Mouse (Mus musculus) common myeloid progenitor, adult 5-6 weeks (primary cell): ENCODE measurements around the gene Eri3. TPM values are rescaled to one million over a fixed set of nuclear protein-coding genes. Genes with fewer than 3 reads are reported as not detected.
A peak's percentile ranks its signal among the peaks of the same experiment; 100 is the strongest.

Source experiments
- ATAC-seq: replicated peaks from 2 replicates; pipeline ENCODE4 v1.8.0; 2016; ENCODE audit warnings: low read depth, mild to moderate bottlenecking, moderate TSS enrichment, inconsistent platforms; ENCODE audit not compliant: poor library complexity, severe bottlenecking
- total RNA-seq: library from RNA; stranded (forward); fragments of 200-1000, 187-1606 nt; gene quantifications from 2 replicates; pipeline ENCODE4 v1.2.3, GENCODE M21; 2017

Eri3 gene
- total RNA-seq, 1 experiment from 2014 or later: 37.4 TPM

GRCm38 (mm10) chr4:117654016-117654702 lies 104.0 kb downstream of the Eri3 start:
- ATAC-seq: no peak

GRCm38 (mm10) chr4:117654703-117655499 lies 104.7 kb downstream of the Eri3 start:
- no peak for ATAC-seq

- no peak for ATAC-seq
Observed at GRCm38 (mm10) chr4:117655500-117655863, 105.3 kb downstream of the Eri3 start.

GRCm38 (mm10) chr4:117656961-117657360 lies 106.8 kb downstream of the Eri3 start:
- no peak for ATAC-seq

- no peak for ATAC-seq
Observed at GRCm38 (mm10) chr4:117657646-117658045, 107.5 kb downstream of the Eri3 start.

GRCm38 (mm10) chr4:117658582-117659444 lies 108.6 kb downstream of the Eri3 start:
- ATAC-seq: peak; percentile 83

GRCm38 (mm10) chr4:117660001-117660400 lies 109.8 kb downstream of the Eri3 start:
- no peak for ATAC-seq

- ATAC-seq: no peak
Observed at GRCm38 (mm10) chr4:117664411-117665137, 114.4 kb downstream of the Eri3 start.

- no peak for ATAC-seq
Observed at GRCm38 (mm10) chr4:117665531-117665930, 115.4 kb downstream of the Eri3 start.

GRCm38 (mm10) chr4:117666054-117666453 lies 115.9 kb downstream of the Eri3 start:
- ATAC-seq: no peak

GRCm38 (mm10) chr4:117669874-117670273 lies 119.7 kb downstream of the Eri3 start:
- no peak for ATAC-seq

GRCm38 (mm10) chr4:117672042-117672441 lies 121.9 kb downstream of the Eri3 start:
- ATAC-seq: no peak

- no peak for ATAC-seq
Observed at GRCm38 (mm10) chr4:117673901-117674300, 123.7 kb downstream of the Eri3 start.

GRCm38 (mm10) chr4:117676903-117677302 lies 126.7 kb downstream of the Eri3 start:
- ATAC-seq: peak; percentile 62

GRCm38 (mm10) chr4:117680963-117681362 lies 130.8 kb downstream of the Eri3 start:
- 0 out of 2 replicates have a peak, but pooled peaks have one; percentile 33 for ATAC-seq

GRCm38 (mm10) chr4:117681931-117682461 lies 131.8 kb downstream of the Eri3 start, which contains the start of gene Dmap1:
Dmap1 (minus strand) TSS chr4:117682273.
- peak; percentile 95 for ATAC-seq

GRCm38 (mm10) chr4:117682463-117682862 lies 132.3 kb downstream of the Eri3 start:
- ATAC-seq: no peak

GRCm38 (mm10) chr4:117683048-117683768 lies 133.0 kb downstream of the Eri3 start:
- no peak for ATAC-seq

GRCm38 (mm10) chr4:117686354-117686753 lies 136.2 kb downstream of the Eri3 start:
- no peak for ATAC-seq
